Comparison of ENCODE assay signal across 8 mouse cellular contexts in genomic region chr9:78175277-78176200, GRCm38 (mm10). TPM values are rescaled to one million over a fixed set of nuclear protein-coding genes. Genes with fewer than 3 reads are reported as not detected.
DNase-seq lines count a peak whose midpoint lies in the region; ATAC-seq and TF ChIP-seq lines count a peak whose summit lies in the region.

No protein-coding gene starts in this region.

- H3K27me3 ChIP-seq in CH12.LX (replicated peaks), result no peaks in the 10 kb centered on the region
- no peaks in the 10 kb centered on the region for H3K27me3 ChIP-seq in forebrain, embryonic 12.5 days
- no peaks in the 10 kb centered on the region for H3K27me3 ChIP-seq in heart, postnatal 0 days (ENCODE audit: control insufficient read depth, insufficient read depth, low read length)
- no peaks in the 10 kb centered on the region for H3K27me3 ChIP-seq in liver, embryonic 16.5 days (ENCODE audit: control insufficient read depth, insufficient read depth, low read depth, low read length)
- no peaks in the 10 kb centered on the region for H3K27me3 ChIP-seq in neural tube, embryonic 13.5 days
- no peaks in the 10 kb centered on the region for H3K27me3 ChIP-seq in testis, adult 2 months (ENCODE audit: control insufficient read depth, insufficient read depth, low read length)

- no peaks in the 10 kb centered on the region for H3K36me3 ChIP-seq in CH12.LX (replicated peaks in 1 of 2; ENCODE audit: control insufficient read depth in 1 of 2, insufficient read depth in 1 of 2, low read length in 1 of 2)
- no peaks in the 10 kb centered on the region for H3K36me3 ChIP-seq in forebrain, embryonic 12.5 days (replicated peaks)
- H3K36me3 ChIP-seq in heart, postnatal 0 days (replicated peaks; ENCODE audit: control insufficient read depth, insufficient read depth, low read length), result no peaks in the 10 kb centered on the region
- no peaks in the 10 kb centered on the region for H3K36me3 ChIP-seq in liver, embryonic 16.5 days (ENCODE audit: control insufficient read depth, insufficient read depth)
- peaks cover 6% of the 10 kb centered on the region; the same call in 1 of the 2 replicates for H3K36me3 ChIP-seq in neural tube, embryonic 13.5 days
- H3K36me3 ChIP-seq in testis, adult 2 months (ENCODE audit: control insufficient read depth, insufficient read depth, low read length), result no peaks in the 10 kb centered on the region; the same call in 1 of the 2 replicates

- ATAC-seq in forebrain, embryonic 12.5 days (ENCODE audit: low FRiP score), result peak; percentile 99
- ATAC-seq in heart, postnatal 0 days (ENCODE audit: insufficient read depth, low read depth), result peak; percentile 97
- ATAC-seq in liver, embryonic 16.5 days (ENCODE audit: low read depth), result peak; percentile 97
- peak; percentile 98 for ATAC-seq in neural tube, embryonic 13.5 days (ENCODE audit: low read depth)

- no peaks in the 10 kb centered on the region for H3K79me2 ChIP-seq in CH12.LX (replicated peaks; ENCODE audit: control insufficient read depth, extremely low read depth, insufficient read depth, poor library complexity, severe bottlenecking)

- H3K4me2 ChIP-seq in CH12.LX (ENCODE audit: insufficient read depth, low read depth, poor library complexity, severe bottlenecking), result peak overlapping the region; percentile 81; the same call in 1 of the 2 replicates
- peak overlapping the region; percentile 60 for H3K4me2 ChIP-seq in forebrain, embryonic 12.5 days
- H3K4me2 ChIP-seq in heart, postnatal 0 days (ENCODE audit: low read depth, low read length), result peak overlapping the region; percentile 64
- H3K4me2 ChIP-seq in liver, embryonic 16.5 days (ENCODE audit: low read depth, low read length), result peak overlapping the region; percentile 93
- H3K4me2 ChIP-seq in neural tube, embryonic 13.5 days, result peak overlapping the region; percentile 59

- TF ChIP-seq EP300 in CH12.LX (IDR thresholded peaks at IDR 0.05; ENCODE audit: low read length), result no peak
- no peak for TF ChIP-seq EP300 in heart, postnatal 0 days (IDR thresholded peaks at IDR 0.05; ENCODE audit: low read depth)

- H3K9me3 ChIP-seq in CH12.LX (replicated peaks; ENCODE audit: low read length), result peaks cover 3% of the 10 kb centered on the region
- H3K9me3 ChIP-seq in forebrain, embryonic 12.5 days, result no peaks in the 10 kb centered on the region
- H3K9me3 ChIP-seq in heart, postnatal 0 days (replicated peaks; ENCODE audit: control insufficient read depth, low read length), result peaks cover 3% of the 10 kb centered on the region; the same call in 1 of the 2 replicates
- no peaks in the 10 kb centered on the region for H3K9me3 ChIP-seq in liver, embryonic 16.5 days (replicated peaks; ENCODE audit: control insufficient read depth, low read length)
- H3K9me3 ChIP-seq in neural tube, embryonic 13.5 days, result no peaks in the 10 kb centered on the region

- dilution Hi-C loops in CH12.LX (cut with MboI; ENCODE audit: extremely low pct_ligation_motif_present, extremely low pct_unique_long_range_greater_than_20kb, low sequenced_read_pairs), result no loop called here

- under 1% methylated on average over 49 of the region's 58 CpGs for WGBS in forebrain, embryonic 12.5 days
- under 1% methylated on average over 48 of the region's 58 CpGs for WGBS in heart, postnatal 0 days
- under 1% methylated on average over 49 of the region's 58 CpGs for WGBS in liver, embryonic 16.5 days (ENCODE audit: insufficient replicate concordance)
- under 1% methylated on average over 52 of the region's 58 CpGs for WGBS in neural tube, embryonic 13.5 days

- H3K9ac ChIP-seq in CH12.LX (ENCODE audit: insufficient read depth, low read depth), result peak overlapping the region; percentile 78
- H3K9ac ChIP-seq in forebrain, embryonic 12.5 days, result peak overlapping the region; percentile 76
- peak overlapping the region; percentile 80 for H3K9ac ChIP-seq in heart, postnatal 0 days (replicated peaks; ENCODE audit: low read depth, low read length)
- H3K9ac ChIP-seq in liver, embryonic 16.5 days (ENCODE audit: low read depth, low read length), result peak overlapping the region; percentile 80
- peak overlapping the region; percentile 87 for H3K9ac ChIP-seq in neural tube, embryonic 13.5 days

- H3K4me1 ChIP-seq in CH12.LX (ENCODE audit: control insufficient read depth in 1 of 2, insufficient read depth in 2 of 2), result peaks cover 3 to 9% of the 10 kb centered on the region in 2 experiments; a peak in 3 of 4 replicates
- peaks cover 10% of the 10 kb centered on the region for H3K4me1 ChIP-seq in forebrain, embryonic 12.5 days
- H3K4me1 ChIP-seq in heart, postnatal 0 days (ENCODE audit: control insufficient read depth, insufficient read depth), result no peaks in the 10 kb centered on the region
- H3K4me1 ChIP-seq in liver, embryonic 16.5 days (ENCODE audit: control insufficient read depth, low read depth, low read length), result peaks cover 8% of the 10 kb centered on the region
- H3K4me1 ChIP-seq in neural tube, embryonic 13.5 days (replicated peaks), result peaks cover 17% of the 10 kb centered on the region
- peaks cover 2% of the 10 kb centered on the region; the same call in 1 of the 2 replicates for H3K4me1 ChIP-seq in testis, adult 2 months (ENCODE audit: control insufficient read depth, insufficient read depth, low read length)

- no peak for TF ChIP-seq RAD21 in CH12.LX (IDR thresholded peaks at IDR 0.05; ENCODE audit: low read depth, low read length)

- peak; percentile 95 for DNase-seq in CH12.LX (ENCODE audit: extremely low read depth)
- DNase-seq in c-Kit-positive CD71-positive TER-119-positive erythroid progenitor cells, embryonic 14.5 days (ENCODE audit: low spot score), result peak; percentile 95
- peak; percentile 96 for DNase-seq in heart, postnatal 0 days (ENCODE audit: low spot score)
- DNase-seq in kidney, postnatal 4 days, result peak; percentile 99

- in situ Hi-C loops in CH12.LX (cut with MboI; ENCODE audit: low pct_ligation_motif_present, low pct_unique_long_range_greater_than_20kb, low sequenced_read_pairs), result no loop called here

- TF ChIP-seq CTCF in CH12.LX (conservative IDR thresholded peaks at IDR 0.05 in 1 of 2, IDR thresholded peaks at IDR 0.05 in 1 of 2; ENCODE audit: low read depth in 2 of 2, low read length in 2 of 2), result no peak
- peak; percentile 13; the same call in 1 of the 2 replicates for TF ChIP-seq CTCF in heart, postnatal 0 days (IDR thresholded peaks at IDR 0.05; ENCODE audit: low read depth)
- no peak for TF ChIP-seq CTCF in testis, adult 2 months (IDR thresholded peaks at IDR 0.05; ENCODE audit: control insufficient read depth, insufficient read depth, insufficient replicate concordance, low read depth, low read length)

- peak overlapping the region; percentile 95 for H3K27ac ChIP-seq in CH12.LX (ENCODE audit: insufficient read depth, low read depth)
- H3K27ac ChIP-seq in forebrain, embryonic 12.5 days, result peak overlapping the region; percentile 96
- peak overlapping the region; percentile 99 for H3K27ac ChIP-seq in heart, postnatal 0 days (ENCODE audit: low read depth)
- peak overlapping the region; percentile 97 for H3K27ac ChIP-seq in liver, embryonic 16.5 days (ENCODE audit: low read length)
- peak overlapping the region; percentile 99 for H3K27ac ChIP-seq in neural tube, embryonic 13.5 days (replicated peaks)
- peak overlapping the region; percentile 94 for H3K27ac ChIP-seq in testis, adult 2 months (ENCODE audit: control insufficient read depth, insufficient read depth, low read depth, low read length)

- TF ChIP-seq POLR2A in CH12.LX (IDR thresholded peaks at IDR 0.05; ENCODE audit: low read depth, low read length), result peak; percentile 94
- peak; percentile 99 for TF ChIP-seq POLR2A in testis, adult 2 months (IDR thresholded peaks at IDR 0.05; ENCODE audit: control insufficient read depth, low read depth, low read length)

- peak overlapping the region; percentile 72 to 77 (median 75) for H3K4me3 ChIP-seq in CH12.LX (replicated peaks in 1 of 3; ENCODE audit: low read depth in 2 of 3, low read length in 2 of 3, poor library complexity in 1 of 3)
- H3K4me3 ChIP-seq in forebrain, embryonic 12.5 days (replicated peaks), result peak overlapping the region; percentile 55
- H3K4me3 ChIP-seq in heart, postnatal 0 days (ENCODE audit: low read depth, low read length), result peak overlapping the region; percentile 62
- H3K4me3 ChIP-seq in liver, embryonic 16.5 days (ENCODE audit: low read depth, low read length), result peak overlapping the region; percentile 74
- H3K4me3 ChIP-seq in neural tube, embryonic 13.5 days, result peak overlapping the region; percentile 58
- H3K4me3 ChIP-seq in testis, adult 2 months (ENCODE audit: control insufficient read depth, low read depth, low read length), result peak overlapping the region; percentile 97

TF ChIP-seq in CH12.LX, 34 proteins besides CTCF, POLR2A, EP300 and RAD21 (continues in another document):
- TF ChIP-seq CHD2 (IDR thresholded peaks at IDR 0.05; ENCODE audit: low read length) (peak; percentile 8), MYC (IDR thresholded peaks at IDR 0.05; ENCODE audit: low read depth, low read length) (no peak; the same call in 1 of the 2 replicates), IRF4 (IDR thresholded peaks at IDR 0.05; ENCODE audit: low read depth, low read length) (peak; percentile 43; the same call in 1 of the 2 replicates), JUN (IDR thresholded peaks at IDR 0.05; ENCODE audit: insufficient read depth, low read depth, low read length) (no peak), ZMIZ1 (IDR thresholded peaks at IDR 0.05; ENCODE audit: low read depth, low read length) (peak; percentile 75)

RNA-seq across cellular contexts. Expression of gene Gsta4, which starts 7.0 kb away (rescaled TPM):
- total RNA-seq in CH12.LX (2012; rRNA removed) (0.50 and 0.85 TPM in 2 replicates), CH12.LX (2014; rRNA removed) (not detected in 2 replicates)
- polyA plus RNA-seq in CH12.LX (2012; ENCODE audit: insufficient read length, low read depth), result 0.47 and 1.2 TPM in 2 replicates
- 36.7 and 43.0 TPM in 2 replicates for polyA plus RNA-seq in forebrain, embryonic 12.5 days (2016; fragmentation: Nextera tagmentation; extraction: Ambion mirVana)
- 59.8 and 81.1 TPM in 2 replicates for total RNA-seq in heart, postnatal 0 days (2014; rRNA removed; ENCODE audit: low replicate concordance)
- 124 and 134 TPM in 2 replicates for polyA plus RNA-seq in heart, postnatal 0 days (2015; fragmentation: Nextera tagmentation; extraction: Ambion mirVana)
- polyA plus RNA-seq in liver, embryonic 16.5 days (2015; fragmentation: Nextera tagmentation; extraction: Ambion mirVana), result 41.1 and 44.1 TPM in 2 replicates
- polyA plus RNA-seq in neural tube, embryonic 13.5 days (2015; fragmentation: Nextera tagmentation; extraction: Ambion mirVana), result 29.2 and 35.4 TPM in 2 replicates
- 29.3 and 38.7 TPM in 2 replicates for polyA plus RNA-seq in testis, adult 2 months (2012; rRNA removed)

RNA-seq across cellular contexts. Expression of gene Gsta1, which starts 54.9 kb away (rescaled TPM):
- total RNA-seq in CH12.LX (2012; rRNA removed), result not detected in 2 replicates
- not detected in 2 replicates for total RNA-seq in CH12.LX (2014; rRNA removed)
- polyA plus RNA-seq in CH12.LX (2012; ENCODE audit: insufficient read length, low read depth), result not detected in 2 replicates
- not detected in 2 replicates for polyA plus RNA-seq in forebrain, embryonic 12.5 days (2016; fragmentation: Nextera tagmentation; extraction: Ambion mirVana)
- total RNA-seq in heart, postnatal 0 days (2014; rRNA removed; ENCODE audit: low replicate concordance), result not detected in 2 replicates
- 0.45 TPM in 1 of 2 replicates, not detected in the other for polyA plus RNA-seq in heart, postnatal 0 days (2015; fragmentation: Nextera tagmentation; extraction: Ambion mirVana)
- polyA plus RNA-seq in liver, embryonic 16.5 days (2015; fragmentation: Nextera tagmentation; extraction: Ambion mirVana), result 0.60 and 0.77 TPM in 2 replicates
- polyA plus RNA-seq in neural tube, embryonic 13.5 days (2015; fragmentation: Nextera tagmentation; extraction: Ambion mirVana), result not detected in 2 replicates
- 0.18 TPM in 1 of 2 replicates, not detected in the other for polyA plus RNA-seq in testis, adult 2 months (2012; rRNA removed)

Comparison
In these comparisons a context has a peak if more than half of its experiments do, and no peak if none do; other contexts are left out.
1. Peak in every context shown above with its lines: DNase-seq, ATAC-seq, H3K4me3 ChIP-seq and H3K27ac ChIP-seq.
2. RNA of gene Gsta4, which starts 7.0 kb away (polyA plus RNA-seq): 124 to 134 TPM in heart, postnatal 0 days, 41.1 to 44.1 TPM in liver, embryonic 16.5 days, 36.7 to 43.0 TPM in forebrain, embryonic 12.5 days, 29.3 to 38.7 TPM in testis, adult 2 months and 29.2 to 35.4 TPM in neural tube, embryonic 13.5 days; 0.47 to 1.2 TPM in CH12.LX; every median in the first group is over 10 times any median in the second.